Mouse (Mus musculus) hindbrain, embryonic 14.5 days (tissue): ENCODE data around the gene Prkar1b. TPM values are rescaled to one million over a fixed set of nuclear protein-coding genes. Genes with fewer than 3 reads are reported as not detected.

Source experiments
- ATAC-seq: fragments of 200-750 bp; cut with Nextera tagmentation; 2 replicates; pipeline ENCODE4 v1.8.0; 2017; ENCODE audit warnings: moderate number of reproducible peaks, mild to moderate bottlenecking, moderate TSS enrichment, moderate library complexity; ENCODE audit not compliant: low FRiP score
- DNase-seq: peaks from one replicate; pipeline ENCODE4 v3.0.0-alpha.2; 2015; ENCODE audit warnings: low spot score
- H3K27ac ChIP-seq: fragments of 300-500 bp; sonication (generic); 2 replicates; pipeline ENCODE4 v1.5.1; 2014; ENCODE audit warnings: mild to moderate bottlenecking, moderate library complexity
- H3K27me3 ChIP-seq: fragments of 300-500 bp; sonication (generic); 2 replicates; pipeline ENCODE4 v1.6.1; 2014; ENCODE audit warnings: mild to moderate bottlenecking, low read length, mixed read lengths; ENCODE audit not compliant: control insufficient read depth, insufficient read depth
- H3K36me3 ChIP-seq: fragments of 300-500 bp; sonication (generic); replicated peaks from 2 replicates; pipeline ENCODE4 v1.6.1; 2014; ENCODE audit not compliant: control insufficient read depth, insufficient read depth
- H3K4me1 ChIP-seq: fragments of 300-500 bp; sonication (generic); replicated peaks from 2 replicates; pipeline ENCODE4 v1.6.1; 2014; ENCODE audit warnings: antibody characterized with exemption, low read length, mixed read lengths; ENCODE audit not compliant: control insufficient read depth, insufficient read depth
- H3K4me2 ChIP-seq: fragments of 300-500 bp; sonication (generic); replicated peaks from 2 replicates; pipeline ENCODE4 v1.6.1; 2014; ENCODE audit warnings: mild to moderate bottlenecking, moderate library complexity
- H3K4me3 ChIP-seq: fragments of 300-500 bp; sonication (generic); replicated peaks from 2 replicates; pipeline ENCODE4 v1.5.1; 2014; ENCODE audit warnings: mild to moderate bottlenecking, low read length
- H3K9ac ChIP-seq: fragments of 300-500 bp; sonication (generic); 2 replicates; pipeline ENCODE4 v1.6.1; 2014
- H3K9me3 ChIP-seq: fragments of 300-500 bp; sonication (generic); 2 replicates; pipeline ENCODE4 v1.6.1; 2016; ENCODE audit warnings: low read length; ENCODE audit not compliant: control insufficient read depth
- WGBS: fragments of 180-500 bp; shearing (Covaris S2); extraction: QIAGEN DNeasy Blood & Tissue Kit; methylation state at CpG from one replicate; pipeline ENCODE4 v1.1.7; 2014; 5-methylcytosine and 5-hydroxymethylcytosine counted together
- polyA plus RNA-seq: library from polyadenylated mRNA; unstranded; fragments of >200 nt; fragmentation: Nextera tagmentation; extraction: Ambion mirVana; gene quantifications from 2 replicates; pipeline ENCODE4 v1.2.1, GENCODE M21; 2014

The Prkar1b gene
- polyA plus RNA-seq, 1 experiment from 2014 or later: 215 TPM

DNA sequence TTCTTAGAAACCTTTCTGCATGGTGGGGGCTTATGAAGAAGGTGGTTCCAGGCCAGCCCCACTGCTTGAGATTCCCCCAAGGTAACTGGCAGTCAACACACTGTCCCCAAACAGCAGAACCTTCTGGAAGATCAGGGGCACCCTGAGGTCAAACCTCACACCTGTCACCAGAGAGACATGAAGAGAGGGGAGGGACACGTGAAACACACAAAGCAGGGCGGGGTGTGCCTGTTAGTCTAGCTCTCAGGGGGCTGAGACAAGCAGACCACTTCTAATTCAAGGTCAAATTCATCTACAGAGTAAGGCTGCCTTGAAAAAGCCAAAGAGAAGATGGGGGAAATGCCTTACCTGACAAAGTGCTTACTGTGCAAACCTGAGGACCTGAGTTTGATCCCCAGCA lies 114.6 kb downstream of the Prkar1b start:
- Histone ChIP-seq H3K9me3 (no peaks in the 10 kb centered on the region), H3K36me3 (peaks cover 19% of the 10 kb centered on the region), H3K4me3 (no peak overlapping the region), H3K4me1 (peaks cover 24% of the 10 kb centered on the region), H3K4me2 (no peak overlapping the region), H3K9ac (no peak overlapping the region), H3K27ac (no peak overlapping the region), H3K27me3 (no peaks in the 10 kb centered on the region)
- ATAC-seq (no peak), DNase-seq (no peak)
- WGBS: 65% methylated on average over 2 of the region's 2 CpGs

DNA sequence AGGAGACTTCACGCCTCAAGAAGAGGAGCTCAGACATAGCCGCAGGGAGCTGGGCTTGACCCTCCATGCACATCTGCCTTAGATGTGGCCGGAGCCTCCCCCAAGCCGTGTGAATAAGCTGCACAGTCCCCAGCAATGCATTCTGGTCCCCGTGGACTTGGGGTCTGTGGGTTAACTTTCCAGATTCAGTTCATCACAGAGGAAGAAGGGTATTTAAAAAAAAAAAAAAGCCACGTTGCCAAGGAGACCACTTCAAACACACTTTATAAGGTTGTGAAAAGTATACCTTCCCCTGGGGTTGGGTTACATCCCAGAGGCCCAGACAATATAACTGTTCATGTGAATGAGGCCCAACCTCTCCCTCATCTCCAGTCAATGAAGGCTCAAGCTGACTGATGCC lies 115.1 kb downstream of the Prkar1b start:
- no peak overlapping the region for H3K9ac ChIP-seq
- H3K27ac ChIP-seq: no peak overlapping the region
- DNase-seq (no peak), ATAC-seq (no peak)
- no peaks in the 10 kb centered on the region for H3K9me3 ChIP-seq
- H3K27me3 ChIP-seq: no peaks in the 10 kb centered on the region
- H3K36me3 ChIP-seq: peaks cover 19% of the 10 kb centered on the region
- no peak overlapping the region for H3K4me2 ChIP-seq
- WGBS: 49% methylated on average over 6 of the region's 6 CpGs
- H3K4me1 ChIP-seq: peaks cover 24% of the 10 kb centered on the region
- H3K4me3 ChIP-seq: no peak overlapping the region

DNA sequence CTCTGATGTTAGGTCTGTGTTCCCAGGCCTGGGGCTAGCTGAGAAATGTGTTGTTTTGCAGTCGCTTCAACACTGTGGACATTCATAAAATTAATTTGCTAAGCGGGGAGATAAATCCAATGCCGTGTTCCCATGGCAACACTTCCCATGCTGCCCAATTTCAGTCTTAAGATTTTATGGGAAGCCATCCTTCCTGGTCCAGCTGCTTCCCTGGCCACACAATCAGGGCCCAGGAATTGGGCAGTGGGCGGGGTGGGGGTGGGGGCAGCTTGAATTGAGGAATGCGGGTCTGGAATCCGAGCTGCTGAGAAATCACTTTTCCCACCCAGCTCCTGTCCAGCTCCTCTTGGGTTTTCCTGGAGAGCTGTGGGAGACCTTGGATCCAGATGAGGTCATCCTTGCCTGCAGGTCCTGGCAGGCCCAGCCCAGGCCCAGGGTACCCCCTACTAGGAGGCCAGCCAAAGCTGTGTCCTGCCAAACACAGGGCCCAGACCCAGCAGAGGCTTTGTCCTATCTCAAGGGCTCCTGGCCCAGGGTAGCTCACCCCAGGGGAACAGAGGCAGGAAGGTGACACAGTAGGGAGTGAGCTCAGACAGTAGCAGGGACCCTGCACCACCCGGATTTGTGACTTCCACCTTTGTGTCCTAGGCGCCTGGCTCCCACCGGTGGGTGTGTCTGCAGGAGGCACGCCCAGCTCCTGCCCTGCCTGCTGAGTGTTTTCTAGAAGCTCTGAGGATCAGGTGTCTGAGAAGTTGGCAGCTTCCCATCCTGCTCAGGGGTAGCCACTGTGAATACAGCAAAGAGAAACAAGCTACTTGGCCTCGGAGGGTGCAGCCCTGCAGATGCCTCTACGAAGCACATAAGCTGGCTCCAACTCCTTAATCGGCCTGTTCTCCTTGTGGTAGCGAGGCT lies 116.1 kb downstream of the Prkar1b start:
- no peak for DNase-seq
- peak; percentile 40; the same call in 1 of the 2 replicates for ATAC-seq
- H3K36me3 ChIP-seq: peaks cover 19% of the 10 kb centered on the region
- peaks cover 24% of the 10 kb centered on the region for H3K4me1 ChIP-seq
- H3K27ac ChIP-seq: peak overlapping the region; percentile 62
- H3K9me3 ChIP-seq: no peaks in the 10 kb centered on the region
- H3K4me2 ChIP-seq: no peak overlapping the region
- no peaks in the 10 kb centered on the region for H3K27me3 ChIP-seq
- WGBS: 38% methylated on average over 14 of the region's 14 CpGs
- no peak overlapping the region for H3K4me3 ChIP-seq
- no peak overlapping the region for H3K9ac ChIP-seq

DNA sequence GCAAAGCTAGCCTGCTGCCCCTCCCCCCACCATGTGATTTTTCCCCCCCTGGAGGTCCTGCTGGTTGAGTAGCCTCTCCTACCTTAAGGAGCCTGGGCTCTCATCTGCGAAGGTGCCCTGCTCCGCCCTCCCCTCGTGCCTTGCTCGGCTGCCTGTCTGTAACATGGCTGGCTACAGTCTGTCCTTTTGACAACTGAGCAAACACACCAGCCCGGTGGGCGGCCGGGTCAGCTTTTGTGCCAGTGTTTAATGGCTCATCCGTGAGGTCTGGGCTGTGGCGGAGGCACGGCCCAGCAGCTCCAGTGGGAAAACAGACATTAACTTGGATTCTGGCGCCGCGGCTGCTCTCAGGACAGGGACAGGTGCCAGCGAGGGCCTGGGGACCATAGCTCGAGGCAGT lies 122.2 kb downstream of the Prkar1b start:
- DNase-seq: no peak
- Histone ChIP-seq H3K4me1 (no peaks in the 10 kb centered on the region), H3K4me2 (no peak overlapping the region), H3K9ac (no peak overlapping the region), H3K9me3 (no peaks in the 10 kb centered on the region), H3K27ac (0 out of 2 replicates have a peak overlapping the region, but pooled peaks have one; percentile 20), H3K36me3 (no peaks in the 10 kb centered on the region; the same call in 1 of the 2 replicates), H3K4me3 (no peak overlapping the region), H3K27me3 (no peaks in the 10 kb centered on the region)
- WGBS: 19% methylated on average over 15 of the region's 15 CpGs
- ATAC-seq: no peak

DNA sequence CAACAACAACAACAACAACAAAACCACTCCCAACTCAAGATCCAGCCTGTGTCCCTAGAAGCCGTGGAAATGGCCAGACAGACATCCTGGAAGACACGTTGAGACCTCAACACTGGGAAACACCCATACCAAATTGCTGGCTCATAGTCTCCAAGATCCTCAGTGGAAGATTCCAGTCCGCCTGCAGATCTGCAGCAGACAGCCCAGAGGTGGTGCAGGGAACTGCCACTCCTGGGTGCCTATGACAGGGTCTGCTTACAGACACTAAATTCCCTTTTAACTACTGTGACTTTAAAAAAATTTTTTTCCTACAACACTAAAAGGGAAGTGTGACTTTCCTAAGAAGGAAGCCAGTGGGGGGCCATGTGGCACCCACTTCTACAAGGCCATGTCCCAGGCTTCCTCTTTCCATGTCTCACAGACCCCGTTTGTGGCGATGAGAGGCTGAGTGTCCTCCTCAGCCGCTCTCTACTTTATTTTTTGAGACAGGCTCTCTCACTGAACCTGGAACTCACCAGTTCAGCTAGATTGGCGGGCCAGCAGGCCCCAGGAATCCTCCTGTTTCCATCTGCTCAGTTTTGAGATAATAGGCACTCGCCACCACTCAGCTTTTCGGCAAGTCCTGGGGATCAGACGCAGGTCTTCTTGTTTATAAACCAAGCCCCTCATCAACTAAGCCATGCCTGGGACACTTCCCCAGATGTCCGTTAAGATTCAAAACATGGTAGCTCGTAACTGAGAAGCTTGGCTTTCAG lies 125.3 kb downstream of the Prkar1b start:
- Histone ChIP-seq H3K4me3 (no peak overlapping the region), H3K4me1 (no peaks in the 10 kb centered on the region), H3K9me3 (no peaks in the 10 kb centered on the region), H3K36me3 (peaks cover 4% of the 10 kb centered on the region), H3K27ac (no peak overlapping the region), H3K9ac (no peak overlapping the region), H3K27me3 (no peaks in the 10 kb centered on the region), H3K4me2 (no peak overlapping the region)
- 81% methylated on average over 12 of the region's 12 CpGs for WGBS
- ATAC-seq: no peak
- no peak for DNase-seq

DNA sequence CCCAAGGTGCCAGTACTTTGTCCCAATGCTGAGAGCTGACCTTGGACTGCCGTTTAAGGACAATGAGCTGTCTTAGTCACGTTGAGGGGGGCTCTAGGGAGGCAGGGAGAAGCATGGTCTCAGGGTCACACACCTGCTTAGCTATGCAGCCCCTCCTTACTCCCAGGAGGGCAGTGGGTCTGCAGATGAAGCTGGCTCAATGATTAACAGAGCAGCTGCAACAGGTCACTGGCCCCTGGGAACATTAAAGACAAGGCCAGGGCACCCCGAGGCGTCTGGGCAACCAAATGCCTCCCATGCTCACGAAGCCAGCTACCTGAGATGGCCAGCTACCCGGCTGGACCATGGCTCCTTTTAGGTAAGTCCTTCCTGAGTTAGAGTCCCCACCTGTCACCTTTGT lies 129.2 kb downstream of the Prkar1b start:
- H3K9me3 ChIP-seq: no peaks in the 10 kb centered on the region
- no peak overlapping the region for H3K4me2 ChIP-seq
- no peak overlapping the region for H3K9ac ChIP-seq
- ATAC-seq: no peak
- DNase-seq: no peak
- WGBS: 75% methylated on average over 6 of the region's 6 CpGs
- no peaks in the 10 kb centered on the region for H3K4me1 ChIP-seq
- no peak overlapping the region for H3K27ac ChIP-seq
- peaks cover 35% of the 10 kb centered on the region for H3K36me3 ChIP-seq
- H3K4me3 ChIP-seq: no peak overlapping the region
- H3K27me3 ChIP-seq: no peaks in the 10 kb centered on the region

DNA sequence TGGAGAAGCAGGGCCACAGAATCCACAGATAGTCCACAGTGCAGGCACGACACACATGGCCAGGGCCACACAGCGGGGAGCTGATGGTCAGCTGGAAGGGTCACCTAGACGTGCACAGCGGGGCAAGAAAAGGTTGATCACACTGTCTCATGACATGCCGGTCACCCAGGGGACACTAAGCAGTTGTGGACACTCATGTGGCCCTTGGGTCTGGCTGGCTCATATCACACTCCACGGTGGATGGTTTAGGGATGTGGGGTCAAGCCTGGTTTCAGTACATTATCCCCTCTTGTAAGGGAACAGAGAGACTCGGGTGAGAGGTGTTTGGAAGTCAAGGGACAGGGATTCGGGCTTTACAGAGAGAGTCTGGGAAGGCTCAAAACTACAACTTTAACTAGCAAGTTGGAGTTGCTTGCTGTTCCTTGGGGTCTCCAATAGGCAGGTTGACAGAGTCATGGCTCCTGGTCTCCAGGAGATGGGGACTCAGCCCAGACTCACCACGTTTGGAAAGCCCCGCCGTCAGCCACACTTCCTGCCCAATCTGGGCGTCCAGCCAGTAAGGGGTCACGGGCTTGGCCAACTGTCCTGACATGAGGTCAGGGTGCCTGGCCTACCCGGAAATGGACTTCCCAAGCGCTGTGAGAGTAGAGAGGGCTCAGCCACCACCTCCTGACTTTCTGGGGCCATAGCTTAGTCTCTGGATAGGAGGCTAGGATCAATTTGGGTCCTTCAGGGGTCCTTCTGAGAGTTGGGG lies 132.3 kb downstream of the Prkar1b start:
- H3K9me3 ChIP-seq: no peaks in the 10 kb centered on the region
- H3K4me1 ChIP-seq: no peaks in the 10 kb centered on the region
- DNase-seq: no peak
- H3K27me3 ChIP-seq: no peaks in the 10 kb centered on the region
- no peak overlapping the region for H3K4me2 ChIP-seq
- no peak for ATAC-seq
- no peak overlapping the region for H3K4me3 ChIP-seq
- no peak overlapping the region for H3K27ac ChIP-seq
- no peak overlapping the region for H3K9ac ChIP-seq
- H3K36me3 ChIP-seq: peaks cover 35% of the 10 kb centered on the region
- 82% methylated on average over 15 of the region's 15 CpGs for WGBS

DNA sequence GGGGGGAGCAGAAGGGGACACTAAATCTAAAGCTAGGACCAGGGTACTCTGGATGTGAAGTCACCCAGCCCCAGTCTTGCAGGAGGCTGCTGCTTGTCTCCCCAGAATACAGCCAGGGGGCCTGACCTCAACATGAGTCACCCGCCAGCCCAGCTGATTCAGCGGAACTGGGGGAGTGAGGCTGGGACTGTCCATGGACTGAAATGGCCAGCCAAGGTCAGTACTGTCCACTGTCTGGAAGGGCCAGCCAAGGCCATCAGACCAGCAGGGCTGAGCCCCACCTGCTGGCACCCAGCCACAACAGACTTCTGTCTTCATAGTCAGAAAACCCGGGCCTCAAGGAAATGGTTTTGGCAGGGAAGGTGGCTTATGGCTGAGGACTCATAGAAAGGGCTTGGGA lies 134.7 kb downstream of the Prkar1b start:
- Histone ChIP-seq H3K4me2 (no peak overlapping the region), H3K9ac (no peak overlapping the region), H3K27ac (no peak overlapping the region), H3K36me3 (peaks cover 35% of the 10 kb centered on the region), H3K27me3 (no peaks in the 10 kb centered on the region), H3K9me3 (no peaks in the 10 kb centered on the region), H3K4me1 (no peaks in the 10 kb centered on the region), H3K4me3 (no peak overlapping the region)
- WGBS: 70% methylated on average over 3 of the region's 3 CpGs
- DNase-seq: no peak
- no peak for ATAC-seq

DNA sequence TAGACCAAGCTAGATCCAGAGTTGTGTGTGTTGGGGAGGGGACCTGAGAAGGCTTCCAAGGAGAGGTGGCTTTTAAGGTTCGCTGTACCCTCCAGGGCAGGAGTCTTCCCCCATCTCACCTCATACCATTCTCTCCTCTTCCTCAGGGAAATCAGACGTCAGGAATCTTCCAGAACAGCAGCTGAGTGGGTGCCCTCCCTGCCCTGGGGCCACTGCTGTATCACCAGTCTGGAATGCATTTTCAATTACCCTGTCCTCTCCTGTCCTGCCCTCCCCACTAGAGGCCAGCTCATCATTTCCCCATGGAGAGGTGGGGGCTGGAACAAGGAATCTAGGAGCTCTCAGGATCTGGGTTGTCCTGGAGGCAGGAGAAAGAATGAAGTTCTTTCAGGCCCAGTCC lies 139.2 kb downstream of the Prkar1b start:
- DNase-seq (no peak), ATAC-seq (no peak)
- Histone ChIP-seq H3K4me2 (no peak overlapping the region), H3K27ac (no peak overlapping the region), H3K4me1 (no peaks in the 10 kb centered on the region), H3K9ac (no peak overlapping the region), H3K36me3 (no peaks in the 10 kb centered on the region), H3K4me3 (no peak overlapping the region), H3K9me3 (no peaks in the 10 kb centered on the region), H3K27me3 (no peaks in the 10 kb centered on the region)
- 83% methylated on average over 2 of the region's 2 CpGs for WGBS
